In genomic region chr10:27880867-27881266, GRCm38 (mm10) we compare ENCODE assay signal across 34 mouse cellular contexts.
"Had no signal": no experiment of that assay in that cellular context is flagged by ENCODE, and none has a peak within 500 bp of the region (broad histone marks: within the 10 kb centered on the region; RNA-seq: fewer than 3 reads in every experiment).

No protein-coding gene starts in this region.

- H3K9me3 ChIP-seq: heart, embryonic 12.5 days; heart, embryonic 13.5 days; heart, embryonic 15.5 days; hindbrain, embryonic 10.5 days; hindbrain, embryonic 12.5 days; hindbrain, embryonic 13.5 days; hindbrain, embryonic 15.5 days; intestine, embryonic 15.5 days; kidney, embryonic 15.5 days had no signal

- H3K27ac ChIP-seq: heart, embryonic 13.5 days; heart, embryonic 15.5 days; hindbrain, embryonic 10.5 days; hindbrain, embryonic 12.5 days; hindbrain, embryonic 13.5 days; hindbrain, embryonic 14.5 days; hindbrain, embryonic 15.5 days; hindbrain, postnatal 0 days; intestine, embryonic 15.5 days; kidney, embryonic 15.5 days; kidney, postnatal 0 days; layer of hippocampus, adult 2 months; left cerebral cortex, adult 2 months had no signal

- H3K4me2 ChIP-seq: heart, embryonic 12.5 days; heart, embryonic 13.5 days; heart, embryonic 15.5 days; hindbrain, embryonic 12.5 days; hindbrain, embryonic 13.5 days; hindbrain, embryonic 14.5 days; hindbrain, embryonic 15.5 days; intestine, embryonic 15.5 days; kidney, embryonic 15.5 days had no signal

- DNase-seq: heart, postnatal 10 days; heart, postnatal 14 days; heart, postnatal 36 days; heart, postnatal 4 days; kidney, adult 11 months; kidney, adult 18-20 months; kidney, adult 2 months; kidney, adult 8-10 months; kidney, adult 9 months; kidney, postnatal 10 days; kidney, postnatal 14 days; kidney, postnatal 25 days; kidney, postnatal 36 days; kidney, postnatal 4 days; layer of hippocampus, adult 9-11 months; layer of hippocampus, postnatal 36 days had no signal

- H3K27me3 ChIP-seq: heart, embryonic 12.5 days; heart, embryonic 13.5 days; heart, embryonic 15.5 days; hindbrain, embryonic 12.5 days; hindbrain, embryonic 13.5 days; hindbrain, embryonic 15.5 days; intestine, embryonic 15.5 days; kidney, embryonic 15.5 days had no signal

- H3K36me3 ChIP-seq: heart, embryonic 12.5 days; heart, embryonic 13.5 days; heart, embryonic 15.5 days; hindbrain, embryonic 10.5 days; hindbrain, embryonic 12.5 days; hindbrain, embryonic 13.5 days; hindbrain, embryonic 15.5 days; intestine, embryonic 15.5 days; kidney, embryonic 15.5 days had no signal

- ATAC-seq: hindbrain, embryonic 16.5 days; hindbrain, postnatal 0 days; inflammation-experienced regulatory T-cells, adult 6 months; intestine, embryonic 15.5 days; intestine, embryonic 16.5 days; intestine, postnatal 0 days had no signal

- H3K4me1 ChIP-seq: hindbrain, embryonic 10.5 days; hindbrain, embryonic 12.5 days; hindbrain, embryonic 13.5 days; hindbrain, embryonic 15.5 days; intestine, embryonic 15.5 days; kidney, embryonic 15.5 days had no signal

- H3K4me3 ChIP-seq: heart, embryonic 12.5 days; heart, embryonic 13.5 days; heart, embryonic 15.5 days; hindbrain, embryonic 10.5 days; hindbrain, embryonic 12.5 days; hindbrain, embryonic 13.5 days; hindbrain, embryonic 15.5 days; intestine, embryonic 15.5 days; kidney, embryonic 15.5 days; layer of hippocampus, adult 2 months; left cerebral cortex, adult 2 months had no signal

- H3K9ac ChIP-seq: heart, embryonic 12.5 days; heart, embryonic 13.5 days; heart, embryonic 15.5 days; hindbrain, embryonic 12.5 days; hindbrain, embryonic 13.5 days; hindbrain, embryonic 14.5 days; hindbrain, embryonic 15.5 days; intestine, embryonic 15.5 days; kidney, embryonic 15.5 days had no signal
